Mouse (Mus musculus) thymus, postnatal 25 days (tissue): ENCODE measurements around the gene Plekhh1.
"Not testable (repeated sequence)": the region's sequence is repeated elsewhere in the genome, so short reads cannot be mapped to it uniquely, and the experiment has no call there.

Experiments used
- DNase-seq: peaks from one replicate; pipeline ENCODE4 v3.0.0; 2022

Gene Plekhh1

GRCm38 (mm10) chr12:79028911-79029861, at the start of gene Plekhh1:
Plekhh1 (plus strand) TSS chr12:79029163.
- peak; percentile 29 for DNase-seq

GRCm38 (mm10) chr12:78980683-78981091, 48.3 kb upstream of the Plekhh1 start:
- DNase-seq: peak; percentile 78

GRCm38 (mm10) chr12:78981131-78981530, 47.8 kb upstream of the Plekhh1 start:
- DNase-seq: no peak

- no peak for DNase-seq
These were observed 46.8 kb upstream of the Plekhh1 start for GRCm38 (mm10) chr12:78981938-78982825.

- no peak for DNase-seq
These were observed 45.5 kb upstream of the Plekhh1 start for GRCm38 (mm10) chr12:78983296-78984034.

GRCm38 (mm10) chr12:78984035-78984432, 44.9 kb upstream of the Plekhh1 start:
- DNase-seq: no peak

GRCm38 (mm10) chr12:78987581-78988081, 41.3 kb upstream of the Plekhh1 start:
- no peak for DNase-seq

- DNase-seq: no peak
These were observed 32.7 kb upstream of the Plekhh1 start for GRCm38 (mm10) chr12:78996271-78996670.

- DNase-seq: no peak
These were observed 32.3 kb upstream of the Plekhh1 start for GRCm38 (mm10) chr12:78996711-78997110.

- DNase-seq: no peak
These were observed 26.6 kb upstream of the Plekhh1 start for GRCm38 (mm10) chr12:79002406-79002805.

- DNase-seq: no peak
These were observed 26.0 kb upstream of the Plekhh1 start for GRCm38 (mm10) chr12:79002978-79003377.

- DNase-seq: no peak
These were observed 23.5 kb upstream of the Plekhh1 start for GRCm38 (mm10) chr12:79005456-79005855.

- DNase-seq: no peak
These were observed 22.9 kb upstream of the Plekhh1 start for GRCm38 (mm10) chr12:79006076-79006475.

GRCm38 (mm10) chr12:79006478-79007125, 22.4 kb upstream of the Plekhh1 start:
- DNase-seq: peak; percentile 71

GRCm38 (mm10) chr12:79007126-79007753, 21.7 kb upstream of the Plekhh1 start, which contains the start of gene Tmem229b:
Tmem229b (minus strand) TSS chr12:79007627.
- DNase-seq: peak; percentile 60

- DNase-seq: no peak
These were observed 18.4 kb upstream of the Plekhh1 start for GRCm38 (mm10) chr12:79010569-79010968.

GRCm38 (mm10) chr12:79016109-79016508, 12.9 kb upstream of the Plekhh1 start:
- DNase-seq: no peak

GRCm38 (mm10) chr12:79017994-79018399, 11.0 kb upstream of the Plekhh1 start:
- peak; percentile 9 for DNase-seq

- no peak for DNase-seq
These were observed 7.1 kb upstream of the Plekhh1 start for GRCm38 (mm10) chr12:79021902-79022301.

GRCm38 (mm10) chr12:79022882-79023281, 6.1 kb upstream of the Plekhh1 start:
- DNase-seq: peak; percentile 36

GRCm38 (mm10) chr12:79027526-79027925, 1.4 kb upstream of the Plekhh1 start:
- not testable (repeated sequence) for DNase-seq
